Mouse (Mus musculus): ENCODE results near the gene Qpctl. TPM values are rescaled to one million over a fixed set of nuclear protein-coding genes. Genes with fewer than 3 reads are reported as not detected.
A peak's percentile ranks its signal among the peaks of the same experiment; 100 is the strongest.

Gene Qpctl
- polyA plus RNA-seq, 1 experiment from 2014 or later, result 11.5 TPM

DNA sequence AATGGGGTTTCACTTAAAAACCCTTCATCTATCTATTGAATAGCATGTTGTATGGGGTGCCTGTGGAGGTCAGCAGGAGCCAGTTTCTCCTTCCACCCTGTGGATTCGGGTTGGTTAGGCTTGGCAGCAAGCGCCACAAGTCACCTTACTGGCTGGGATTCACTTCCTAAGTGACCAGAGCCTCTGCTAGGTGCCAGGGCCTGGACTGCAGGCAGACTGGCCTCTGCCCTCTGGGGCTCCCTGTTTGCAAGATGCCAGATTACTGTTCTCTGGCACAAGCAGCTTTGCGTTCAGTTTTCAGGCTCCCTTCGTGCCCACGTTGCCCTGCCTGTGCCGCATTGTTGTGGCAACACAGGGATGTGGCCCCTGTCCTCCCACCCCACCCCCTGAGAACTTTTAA is 24.4 kb downstream of the Qpctl start:
- DNase-seq (ENCODE audit: low spot score), result no peak

DNA sequence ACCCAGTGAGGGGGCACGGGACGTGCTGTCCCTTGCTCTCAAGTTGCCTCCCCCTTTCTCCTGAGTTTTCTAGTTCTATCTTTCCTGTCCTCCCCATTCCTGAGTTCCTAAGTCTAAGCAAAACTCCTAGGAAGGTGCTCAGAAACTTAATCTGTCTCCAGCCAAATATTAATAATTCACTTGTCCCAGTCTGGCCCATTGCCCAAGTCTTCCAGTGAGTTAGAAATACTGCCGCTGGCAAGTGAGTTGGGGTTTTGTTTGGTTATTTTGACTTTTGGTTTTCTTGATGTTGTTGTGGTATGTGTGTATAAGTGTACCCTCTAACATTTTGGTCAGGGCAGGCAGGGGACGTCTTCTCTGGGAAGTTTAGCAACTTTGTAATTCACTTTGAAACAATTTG is 27.4 kb downstream of the Qpctl start:
- DNase-seq (ENCODE audit: low spot score), result no peak

DNA sequence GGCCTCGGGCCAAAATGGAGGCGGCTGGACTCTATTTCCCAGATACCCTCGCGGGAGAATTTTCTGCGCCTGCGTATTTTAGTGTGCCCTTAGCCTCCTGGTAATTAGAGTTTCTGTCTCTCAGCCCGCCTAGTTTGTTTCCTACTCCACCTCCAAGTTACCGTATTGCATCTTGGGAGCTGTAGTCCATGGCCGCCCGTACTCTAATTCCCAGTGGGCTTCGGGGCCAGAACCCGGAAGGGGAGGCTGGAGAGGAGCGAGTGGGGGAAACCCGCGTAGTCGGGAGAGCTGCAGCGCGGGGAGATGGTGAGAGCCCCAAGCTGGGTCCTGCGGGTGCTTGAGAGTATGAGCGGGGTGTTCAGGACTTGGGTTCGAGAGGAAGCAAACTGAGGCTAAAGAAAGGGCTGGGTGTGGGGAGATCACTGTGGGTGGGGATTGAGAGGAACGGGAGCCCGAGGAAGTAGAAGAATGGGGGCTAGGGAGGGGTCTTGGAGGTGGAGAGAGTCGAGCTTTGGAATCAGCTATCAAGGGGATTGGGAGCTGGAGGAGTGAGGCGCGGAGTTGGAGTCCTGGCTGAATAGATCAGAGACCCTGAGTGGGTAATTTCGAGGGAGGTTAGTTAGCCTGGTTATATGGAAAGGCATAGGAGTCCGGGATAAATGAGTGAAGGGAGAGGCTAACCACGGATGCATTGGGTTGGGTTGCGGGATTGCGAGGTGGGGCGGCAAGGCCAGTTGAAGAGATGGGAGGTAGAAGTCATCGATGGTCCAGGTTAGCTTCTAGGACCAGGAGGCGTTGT is 29.3 kb downstream of the Qpctl start, which contains the start of gene Fbxo46:
TSS of gene Fbxo46 (plus strand) at position 229 of the 799 bp plus-strand sequence.
- DNase-seq (ENCODE audit: low spot score), result peak; percentile 97

DNA sequence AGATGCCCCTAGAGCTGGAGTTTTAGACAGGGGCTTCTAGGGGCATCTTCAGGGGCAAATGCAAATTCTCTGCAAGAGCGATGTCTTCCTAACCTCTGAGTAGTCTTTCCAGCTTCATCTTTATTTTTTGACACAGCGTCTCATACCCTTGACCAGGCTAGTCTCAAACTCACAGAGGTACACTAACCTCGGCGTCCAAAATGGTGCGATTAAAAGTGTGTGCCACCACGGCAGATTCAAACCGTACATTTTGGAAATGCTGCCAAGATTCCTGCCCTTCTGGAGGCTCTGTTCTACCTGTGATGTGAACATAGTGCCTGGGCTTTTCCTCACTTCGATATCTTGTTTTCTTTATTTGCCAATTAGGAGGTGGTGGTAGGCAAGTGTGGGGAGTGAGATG is 30.0 kb downstream of the Qpctl start:
- no peak for DNase-seq (ENCODE audit: low spot score)

DNA sequence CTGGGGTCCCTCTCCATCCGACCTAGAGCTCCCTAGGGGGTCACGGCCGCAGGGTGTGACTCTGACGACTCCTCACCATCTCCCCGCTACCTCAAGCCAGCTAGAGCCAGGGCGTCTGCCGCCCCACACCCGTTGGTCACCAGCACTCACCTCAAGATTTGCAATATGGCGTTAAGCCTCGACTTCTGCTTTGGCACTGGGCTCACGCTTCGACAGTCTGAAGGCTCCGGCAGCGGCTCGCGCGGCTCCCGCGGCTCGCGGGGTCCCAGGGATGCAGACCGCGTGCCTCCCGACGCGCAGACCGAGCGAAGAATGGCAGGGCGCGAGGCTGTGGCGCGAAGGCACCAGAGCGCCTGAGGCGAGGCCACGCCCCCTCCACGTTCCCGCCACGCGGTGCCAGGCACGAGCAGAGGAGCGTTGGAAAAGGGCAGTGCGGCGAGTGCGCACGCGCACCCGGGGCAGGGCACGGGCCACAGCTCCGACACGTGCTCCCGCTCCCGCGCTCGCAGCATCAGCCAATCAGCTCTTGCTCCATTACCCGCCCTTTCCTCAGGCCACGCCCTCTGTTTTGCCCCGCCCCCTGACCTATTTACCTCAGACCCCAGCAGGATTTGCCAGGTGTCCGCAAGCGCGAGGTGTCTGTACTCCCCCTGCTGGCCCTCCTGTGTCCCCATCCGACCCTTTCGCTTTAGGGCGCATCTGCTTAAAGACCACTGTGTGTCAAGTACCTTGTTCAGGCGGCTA is 30.9 kb downstream of the Qpctl start, which contains the start of gene Gm4969:
TSS of gene Gm4969 (minus strand) at position 341 of the 744 bp plus-strand sequence.
- DNase-seq (ENCODE audit: low spot score), result peak; percentile 69

DNA sequence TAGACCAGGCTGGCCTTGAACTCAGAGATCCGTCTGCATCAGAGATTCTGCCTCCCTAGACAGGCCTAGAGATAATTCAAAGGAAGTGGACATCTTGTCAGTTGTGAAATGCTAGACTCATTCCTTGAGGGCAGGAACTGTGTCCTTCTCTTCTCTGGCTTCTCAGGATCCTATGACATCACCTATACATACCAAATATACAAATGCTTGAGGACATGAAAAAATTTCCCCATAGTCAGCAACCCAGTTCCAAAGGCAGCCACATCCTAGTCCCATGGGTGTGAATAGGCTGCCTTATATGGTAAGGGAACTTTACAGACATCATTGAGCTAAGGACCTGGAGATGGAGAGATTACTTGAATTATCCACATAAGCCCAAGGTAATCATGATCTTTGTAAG is 39.5 kb downstream of the Qpctl start:
- DNase-seq (ENCODE audit: low spot score), result no peak

DNA sequence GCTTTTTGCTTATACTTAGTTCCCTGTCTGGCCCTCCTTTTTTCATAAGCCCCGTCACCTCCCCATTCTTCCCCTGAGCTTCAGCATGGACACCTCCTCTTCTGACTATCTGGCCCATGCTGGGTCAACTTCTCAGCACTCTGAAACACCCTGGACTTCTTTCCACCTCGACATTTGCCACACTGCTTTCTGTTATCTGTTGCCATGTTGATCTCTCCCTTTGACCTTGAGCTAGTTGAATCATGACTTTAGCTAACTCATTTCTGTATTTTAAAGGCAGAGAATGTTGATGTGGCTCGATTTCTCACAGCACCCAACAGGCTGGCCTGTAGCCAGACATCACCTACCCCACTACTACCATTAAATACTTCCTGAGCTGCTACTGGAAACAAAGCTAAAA is 41.7 kb downstream of the Qpctl start:
- no peak for DNase-seq (ENCODE audit: low spot score)

DNA sequence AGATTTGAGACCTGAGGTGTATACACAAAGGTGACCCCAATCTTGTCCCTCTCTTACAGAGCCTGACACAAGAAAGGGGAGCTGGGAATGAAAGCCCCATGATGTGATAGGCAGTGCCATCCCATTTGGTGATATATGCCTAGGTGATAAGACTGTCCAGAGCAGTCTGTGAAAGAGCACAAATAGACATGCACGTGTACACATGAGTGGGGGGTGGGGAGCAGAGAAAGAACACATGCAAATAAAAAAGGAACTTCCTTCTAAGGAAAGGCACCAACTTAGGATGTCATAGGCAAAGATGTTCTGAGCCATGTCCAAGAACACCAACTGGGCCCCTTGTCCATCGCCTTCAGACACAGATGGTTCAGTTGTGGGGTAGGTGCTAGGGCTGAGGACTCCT is 44.6 kb downstream of the Qpctl start:
- no peak for DNase-seq (ENCODE audit: low spot score)

DNA sequence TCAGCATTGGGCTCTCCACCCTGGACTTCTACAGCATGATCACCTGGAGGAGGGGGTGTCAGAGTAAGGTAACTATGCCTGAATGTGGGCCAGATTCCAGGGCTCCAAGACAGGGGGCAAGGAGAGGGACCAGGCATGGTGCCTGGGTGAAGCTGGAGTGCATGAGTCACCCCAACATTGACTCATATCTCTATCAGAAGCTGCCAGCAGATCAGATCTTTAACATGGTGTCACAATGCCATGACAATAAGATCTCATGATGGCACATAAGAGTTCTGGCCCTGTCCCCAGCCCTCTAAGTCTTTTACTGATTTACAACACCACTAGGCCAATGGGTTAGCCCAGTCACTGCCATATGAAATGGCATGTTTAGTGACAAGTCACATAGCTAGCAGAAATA is 45.4 kb downstream of the Qpctl start:
- DNase-seq (ENCODE audit: low spot score), result no peak

DNA sequence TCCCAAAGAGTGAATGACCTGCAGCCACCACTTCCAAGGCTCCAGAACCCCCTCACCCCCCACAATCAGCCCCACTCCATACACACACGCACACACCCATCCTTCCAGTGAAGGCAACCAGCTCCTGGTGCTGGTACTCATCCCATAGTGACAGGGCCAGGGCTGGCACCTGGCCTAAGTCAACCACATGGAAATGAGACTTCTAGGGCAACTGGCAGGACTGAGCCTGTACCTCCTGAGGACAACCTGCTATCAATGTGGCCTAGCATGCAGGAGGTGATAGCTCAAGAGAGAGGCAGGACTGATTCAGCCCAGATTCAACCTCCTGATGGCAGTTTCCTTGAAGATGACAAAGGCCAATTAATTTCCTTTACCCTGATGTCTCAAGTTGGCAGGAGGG is 48.8 kb downstream of the Qpctl start:
- DNase-seq (ENCODE audit: low spot score), result no peak

DNA sequence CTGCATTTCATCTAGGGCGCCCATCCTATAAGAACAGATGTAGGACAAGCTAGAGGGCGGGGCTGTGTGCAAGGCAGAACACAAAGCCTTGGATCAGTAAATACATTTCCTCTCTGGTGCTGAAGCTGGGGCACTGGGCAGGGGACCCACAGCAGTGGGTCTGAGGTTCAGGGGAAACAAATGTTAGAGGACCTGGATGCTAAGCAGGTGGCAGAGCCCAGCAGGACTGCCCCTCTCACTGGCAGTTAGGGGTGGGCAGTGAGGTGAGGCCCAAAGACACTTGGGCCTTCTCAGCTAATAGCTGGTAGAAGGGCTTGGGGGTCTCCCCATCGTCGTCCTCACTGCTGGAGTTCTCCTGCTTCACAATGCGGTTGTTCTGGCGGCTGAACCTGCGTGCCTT is 50.3 kb downstream of the Qpctl start:
- no peak for DNase-seq (ENCODE audit: low spot score)

DNA sequence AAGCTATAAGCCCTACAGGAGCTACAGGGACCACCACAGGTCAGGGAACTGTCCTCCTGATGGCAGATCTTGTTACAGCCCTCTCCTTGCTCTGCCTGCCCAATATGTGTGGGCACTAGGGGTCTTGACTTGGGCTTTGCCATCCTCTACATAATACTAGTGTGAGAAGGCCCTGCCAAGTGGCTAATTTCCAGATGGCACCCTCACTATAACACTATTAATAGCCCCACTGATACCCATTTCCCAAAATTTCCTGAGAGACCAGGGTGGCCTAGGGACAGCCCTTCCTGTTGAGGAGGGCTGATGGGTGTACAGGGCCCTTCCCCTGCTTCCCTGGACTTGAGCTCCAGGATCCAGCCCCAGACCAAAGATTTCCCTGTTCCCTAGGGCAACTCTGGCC is 51.2 kb downstream of the Qpctl start:
- DNase-seq (ENCODE audit: low spot score), result no peak

DNA sequence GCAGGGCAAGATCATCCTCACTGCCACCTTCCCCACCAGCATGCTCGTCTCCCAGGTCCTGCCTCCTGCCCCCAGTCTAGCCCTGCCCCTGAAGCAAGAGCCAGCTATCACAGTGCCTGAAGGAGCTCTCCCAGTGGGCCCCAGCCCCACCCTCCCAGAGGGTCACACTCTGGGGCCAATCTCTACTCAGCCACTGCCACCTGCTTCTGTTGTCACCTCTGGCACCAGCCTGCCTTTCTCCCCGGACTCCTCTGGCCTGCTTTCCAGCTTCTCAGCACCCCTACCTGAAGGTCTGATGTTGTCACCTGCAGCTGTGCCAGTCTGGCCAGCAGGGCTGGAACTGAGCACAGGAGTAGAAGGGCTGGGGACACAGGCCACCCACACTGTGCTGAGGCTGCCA is 51.9 kb downstream of the Qpctl start:
- no peak for DNase-seq (ENCODE audit: low spot score)

DNA sequence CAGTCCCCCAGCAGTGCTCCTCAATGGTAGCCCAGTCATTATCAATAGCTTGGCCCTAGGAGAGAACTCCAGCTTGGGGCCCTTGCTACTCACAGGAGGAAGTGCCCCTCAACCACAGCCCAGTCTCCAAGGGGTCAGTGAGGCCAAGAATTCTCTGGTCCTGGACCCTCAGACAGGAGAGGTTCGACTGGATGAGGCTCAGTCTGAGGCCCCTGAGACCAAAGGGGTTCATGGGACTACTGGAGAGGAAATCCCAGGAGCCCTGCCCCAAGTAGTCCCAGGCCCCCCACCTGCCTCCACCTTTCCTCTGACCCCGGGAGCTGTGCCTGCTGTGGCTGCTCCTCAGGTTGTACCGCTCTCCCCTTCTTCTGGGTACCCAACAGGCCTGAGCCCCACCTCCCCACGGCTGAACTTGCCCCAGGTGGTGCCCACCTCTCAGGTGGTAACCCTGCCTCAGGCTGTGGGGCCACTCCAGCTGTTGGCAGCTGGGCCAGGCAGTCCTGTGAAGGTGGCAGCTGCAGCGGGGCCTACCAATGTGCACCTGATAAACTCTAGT is 52.6 kb downstream of the Qpctl start:
- no peak for DNase-seq (ENCODE audit: low spot score)

DNA sequence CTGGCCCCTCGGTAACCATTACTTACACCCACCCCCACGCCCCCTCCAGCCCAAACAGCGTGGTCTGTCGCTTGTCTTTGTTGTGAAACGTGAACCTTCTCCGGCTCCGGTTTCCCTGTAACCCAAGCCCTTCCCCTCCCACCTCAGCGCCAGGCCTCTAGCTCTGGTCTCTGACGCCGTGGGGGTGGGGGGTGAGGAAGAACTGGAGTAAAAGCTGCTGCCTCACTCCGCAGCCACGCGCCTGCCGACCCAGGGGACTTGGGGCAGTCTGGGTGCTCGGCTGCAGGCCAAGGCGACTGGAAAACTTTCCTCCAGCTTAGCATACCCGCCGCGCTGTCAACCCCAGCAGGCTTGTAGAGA is 53.4 kb downstream of the Qpctl start:
- no peak for DNase-seq (ENCODE audit: low spot score)

DNA sequence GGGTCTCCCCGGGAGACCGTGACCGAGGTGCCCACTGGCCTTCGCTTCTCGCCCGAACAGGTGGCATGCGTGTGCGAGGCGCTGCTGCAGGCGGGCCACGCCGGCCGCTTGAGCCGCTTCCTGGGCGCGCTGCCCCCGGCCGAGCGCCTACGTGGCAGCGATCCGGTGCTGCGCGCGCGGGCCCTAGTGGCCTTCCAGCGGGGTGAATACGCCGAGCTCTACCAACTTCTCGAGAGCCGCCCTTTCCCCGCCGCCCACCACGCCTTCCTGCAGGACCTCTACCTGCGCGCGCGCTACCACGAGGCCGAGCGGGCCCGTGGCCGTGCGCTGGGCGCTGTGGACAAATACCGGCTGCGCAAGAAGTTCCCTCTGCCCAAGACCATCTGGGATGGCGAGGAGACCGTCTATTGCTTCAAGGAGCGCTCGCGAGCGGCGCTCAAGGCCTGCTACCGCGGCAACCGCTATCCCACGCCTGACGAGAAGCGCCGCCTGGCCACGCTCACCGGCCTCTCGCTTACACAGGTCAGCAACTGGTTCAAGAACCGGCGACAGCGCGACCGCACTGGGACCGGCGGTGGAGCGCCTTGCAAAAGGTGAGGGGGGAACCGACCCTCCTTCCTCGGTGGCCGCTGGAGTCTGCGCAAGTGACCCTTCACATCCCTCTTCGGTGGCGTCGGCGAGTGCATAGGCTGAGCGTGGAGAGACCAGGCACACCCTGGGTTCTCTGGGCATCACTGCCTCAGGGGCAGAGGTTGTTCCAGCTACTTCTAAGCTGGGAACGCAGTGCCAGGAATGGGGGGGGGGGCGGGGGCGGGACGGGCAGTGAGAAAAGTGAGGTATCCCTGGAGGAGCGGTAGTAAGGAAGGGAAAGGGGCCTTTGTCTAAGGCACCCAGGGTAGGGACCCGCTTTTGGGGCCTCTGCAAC is 54.0 kb downstream of the Qpctl start:
- peak; percentile 48 for DNase-seq (ENCODE audit: low spot score)

DNA sequence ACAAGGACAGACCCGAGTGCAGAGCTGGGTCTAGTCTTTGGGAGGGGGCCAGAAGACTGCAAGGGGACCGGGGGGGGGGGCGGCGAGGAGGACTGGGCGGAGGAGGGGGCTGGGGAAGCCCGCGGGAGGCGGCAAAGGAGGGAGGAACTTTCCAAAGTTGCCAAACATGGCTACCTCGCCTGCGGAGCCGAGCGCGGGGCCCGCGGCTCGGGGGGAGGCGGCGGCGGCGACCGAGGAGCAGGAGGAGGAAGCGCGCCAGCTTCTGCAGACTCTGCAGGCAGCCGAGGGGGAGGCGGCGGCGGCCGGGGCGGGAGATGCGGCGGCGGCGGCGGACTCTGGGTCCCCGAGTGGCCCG is 54.6 kb downstream of the Qpctl start, which contains the start of gene Six5:
TSS of gene Six5 (plus strand) at position 124 of the 355 bp plus-strand sequence.
- DNase-seq (ENCODE audit: low spot score), result peak; percentile 66

DNA sequence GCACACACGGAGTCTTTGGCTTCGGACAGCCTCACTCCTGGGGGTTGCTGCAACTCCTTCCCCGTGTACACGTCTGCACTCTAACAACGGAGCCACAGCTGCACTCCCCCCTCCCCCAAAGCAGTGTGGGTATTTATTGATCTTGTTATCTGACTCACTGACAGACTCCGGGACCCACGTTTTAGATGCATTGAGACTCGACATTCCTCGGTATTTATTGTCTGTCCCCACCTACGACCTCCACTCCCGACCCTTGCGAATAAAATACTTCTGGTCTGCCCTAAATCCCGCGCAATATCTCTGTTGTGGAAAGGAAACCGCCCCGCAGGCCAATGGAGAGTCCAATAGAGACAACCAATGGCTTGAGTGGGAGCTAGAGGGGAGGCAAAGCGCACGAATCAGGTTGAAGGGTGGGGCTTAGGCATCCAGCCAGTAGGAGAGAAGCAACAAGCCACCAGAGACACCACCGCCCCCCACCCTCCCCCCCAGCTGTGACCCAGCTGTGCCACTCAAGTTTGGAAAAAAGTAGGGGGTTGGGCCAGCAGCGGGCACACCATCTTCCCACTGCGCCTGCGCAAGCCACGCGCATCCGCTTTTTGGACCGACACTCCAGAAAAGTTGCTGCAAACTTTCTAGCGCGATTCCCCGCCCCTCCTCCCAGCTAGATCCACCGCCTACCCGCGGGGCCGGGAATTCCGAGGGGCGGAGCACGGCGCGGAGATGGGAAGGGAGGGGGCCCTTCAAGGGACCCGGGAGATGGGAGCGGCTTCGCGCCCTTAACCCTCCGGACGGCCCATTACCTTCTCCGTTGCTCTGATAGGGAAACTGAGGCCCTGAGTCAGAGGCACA is 55.3 kb downstream of the Qpctl start:
- peak; percentile 97 for DNase-seq (ENCODE audit: low spot score)

DNA sequence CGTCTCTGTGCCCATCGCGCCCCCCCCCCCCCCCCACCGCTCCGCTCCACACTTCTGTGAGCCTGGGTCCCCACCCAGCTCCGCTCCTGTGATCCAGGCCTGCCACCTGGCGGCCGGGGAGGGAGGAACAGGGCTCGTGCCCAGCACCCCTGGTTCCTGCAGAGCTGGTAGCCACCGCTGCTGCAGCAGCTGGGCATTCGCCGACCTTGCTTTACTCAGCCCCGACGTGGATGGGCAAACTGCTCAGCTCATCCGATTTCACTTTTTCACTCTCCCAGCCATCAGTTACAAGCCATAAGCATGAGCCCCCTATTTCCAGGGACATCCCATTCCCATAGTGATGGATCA is 55.9 kb downstream of the Qpctl start:
- peak; percentile 89 for DNase-seq (ENCODE audit: low spot score)

DNA sequence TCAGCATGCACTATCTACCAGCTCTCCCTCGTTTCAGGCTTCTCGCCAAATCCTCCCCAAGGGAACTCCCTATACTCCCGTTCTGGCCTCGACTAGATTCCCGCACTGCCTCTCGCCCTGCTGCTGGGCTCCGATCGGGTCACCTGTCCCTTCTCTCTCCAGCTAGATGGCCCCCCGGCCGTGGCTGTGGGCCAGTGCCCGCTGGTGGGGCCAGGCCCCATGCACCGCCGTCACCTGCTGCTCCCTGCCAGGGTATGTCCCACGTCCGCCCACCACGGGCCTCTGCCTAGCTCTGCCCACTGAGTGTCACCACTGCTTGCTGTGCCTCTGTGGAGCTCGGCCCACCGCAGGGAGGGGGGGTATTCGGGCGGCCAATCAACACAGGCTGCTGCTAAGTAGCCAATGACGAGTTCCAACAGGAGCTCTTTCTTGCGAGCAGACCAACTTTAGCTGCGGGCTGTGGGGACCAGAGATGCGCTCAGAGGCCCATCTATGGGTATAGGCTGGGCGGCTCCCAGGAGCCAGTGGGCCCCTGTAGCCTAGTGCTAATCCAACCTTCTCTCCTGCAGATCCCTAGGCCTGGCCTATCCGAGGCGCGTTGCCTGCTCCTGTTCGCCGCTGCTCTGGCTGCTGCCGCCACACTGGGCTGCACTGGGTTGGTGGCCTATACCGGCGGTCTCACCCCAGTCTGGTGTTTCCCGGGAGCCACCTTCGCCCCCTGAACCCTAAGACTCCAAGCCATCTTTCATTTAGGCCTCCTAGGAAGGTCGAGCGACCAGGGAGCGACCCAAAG is 56.5 kb downstream of the Qpctl start:
- no peak for DNase-seq (ENCODE audit: low spot score)
